Mouse (Mus musculus) lung, postnatal 14 days (tissue): Measurements from ENCODE around the gene Pkp3.

Source experiments
- DNase-seq: peaks from one replicate; pipeline ENCODE4 v3.0.0; 2021

Gene Pkp3

DNA sequence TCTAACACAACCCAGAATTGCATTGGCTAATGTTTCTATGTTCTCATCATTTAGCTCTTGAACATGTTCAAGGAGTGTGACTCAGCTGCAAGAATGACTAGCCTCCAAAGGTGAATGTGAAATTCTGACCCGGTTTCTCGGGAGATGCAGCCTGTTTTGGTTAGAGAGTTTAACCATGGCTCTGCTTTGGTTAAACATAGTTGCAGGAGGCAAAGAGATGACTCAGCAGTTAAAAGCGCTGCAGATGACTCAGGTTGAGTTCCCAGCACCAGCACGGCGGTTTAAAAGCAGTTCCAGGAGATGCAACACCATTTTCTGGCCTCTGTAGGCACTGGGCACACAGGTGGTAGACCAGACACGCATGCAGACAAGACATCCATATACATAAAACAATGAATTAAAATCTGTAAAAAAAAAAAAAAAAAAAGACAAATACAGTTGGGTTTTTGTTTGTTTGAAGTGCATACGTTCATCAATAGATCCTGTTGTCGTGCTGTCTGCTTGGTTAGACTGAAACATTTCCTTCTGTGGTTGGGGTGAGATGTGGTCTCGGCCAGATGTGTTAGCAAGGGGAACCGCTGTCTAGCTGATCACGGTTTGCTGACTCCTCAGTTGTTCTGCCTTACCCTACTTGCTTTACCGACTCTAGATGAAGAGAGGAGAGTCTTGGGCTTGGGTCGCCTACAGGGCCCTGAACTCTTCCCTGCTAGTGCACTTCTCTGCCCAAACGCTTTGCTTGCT, 19.2 kb upstream of the Pkp3 start:
- DNase-seq = no peak

- no peak for DNase-seq
These were observed 18.1 kb upstream of the Pkp3 start for GRCm38 (mm10) chr7:141059929-141060328.

DNA sequence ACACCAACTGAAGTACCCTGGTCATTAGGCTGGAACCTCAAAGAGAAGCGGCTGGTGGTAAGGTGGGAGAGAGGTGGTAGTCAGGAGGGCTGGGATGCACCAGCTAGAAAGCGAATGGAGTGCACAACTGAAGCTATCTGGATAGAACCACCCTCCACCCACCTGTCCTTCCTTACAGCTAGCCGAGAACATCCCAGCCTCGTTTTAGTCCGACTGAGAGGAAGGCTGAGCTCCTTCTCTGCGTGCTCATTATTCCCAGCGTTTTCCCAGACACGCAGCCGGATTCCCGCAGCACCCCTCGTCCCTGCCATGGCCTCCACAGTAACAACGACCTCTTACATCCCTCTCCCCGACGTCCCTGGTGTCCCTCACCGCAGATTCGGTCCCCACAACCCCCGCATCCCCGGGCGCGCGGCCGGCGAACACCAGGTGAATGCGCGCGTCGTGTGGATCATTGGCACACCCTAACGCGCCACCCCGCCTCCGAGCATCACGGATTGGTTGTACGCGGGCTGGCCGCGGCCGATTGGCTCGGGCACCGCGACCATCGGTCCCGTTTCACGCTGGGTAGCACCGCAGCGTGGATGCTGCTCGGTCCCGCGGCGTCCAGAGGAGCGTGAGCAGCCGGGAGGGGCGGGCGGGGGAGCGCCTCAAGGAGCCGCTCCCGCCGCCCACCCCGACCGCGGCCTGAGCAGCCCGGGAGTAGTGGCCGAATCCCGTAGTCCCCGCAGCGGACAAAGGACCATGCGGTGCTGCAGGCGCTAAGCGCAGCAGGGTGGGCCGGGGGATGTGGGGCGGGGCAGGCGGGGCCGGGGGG, 17.4 kb upstream of the Pkp3 start, which contains the start of gene B4galnt4:
Gene B4galnt4, plus strand, starts transcription at position 679 of the 817 bp plus-strand sequence.
- DNase-seq = peak; percentile 62

DNA sequence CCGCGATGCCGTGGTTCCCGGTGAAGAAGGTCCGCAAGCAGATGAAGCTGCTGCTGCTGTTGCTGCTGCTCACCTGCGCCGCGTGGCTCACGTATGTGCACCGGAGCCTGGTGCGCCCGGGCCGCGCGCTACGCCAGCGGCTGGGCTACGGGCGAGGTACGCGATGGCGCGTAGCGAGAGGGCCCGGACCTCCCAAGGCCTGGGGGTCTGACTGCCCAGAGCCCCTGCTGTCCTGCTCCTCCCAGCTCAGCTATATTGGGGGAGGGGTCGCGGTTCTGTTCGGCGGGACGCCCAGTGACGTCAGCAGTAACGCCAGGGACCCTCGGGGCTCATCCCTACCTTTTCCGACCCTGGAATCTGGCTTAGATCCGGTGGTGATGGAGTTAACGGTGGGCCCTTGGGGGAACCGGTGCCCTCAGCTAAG, 16.7 kb upstream of the Pkp3 start:
- DNase-seq = no peak

GRCm38 (mm10) chr7:141062525-141062924, 15.5 kb upstream of the Pkp3 start:
- DNase-seq = no peak

DNA sequence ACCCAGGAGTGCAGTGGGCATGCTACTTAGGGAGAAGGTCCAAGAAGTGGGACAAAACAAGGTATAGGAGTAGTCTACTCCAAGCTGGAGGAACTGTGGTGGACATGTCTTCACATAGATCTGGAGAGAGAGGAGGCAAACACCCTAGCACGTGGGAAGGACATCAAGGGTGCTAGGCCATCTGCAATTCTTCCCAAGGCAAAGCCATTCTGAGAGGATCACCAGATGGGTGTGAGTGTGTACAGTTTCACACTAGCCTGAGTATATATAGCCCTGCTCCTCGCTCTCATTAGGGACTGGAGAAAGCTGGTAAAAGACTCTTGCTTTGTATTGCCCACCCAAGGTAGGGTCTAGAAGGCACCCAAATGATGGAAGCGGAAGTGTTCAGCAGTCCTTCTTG, 14.7 kb upstream of the Pkp3 start:
- no peak for DNase-seq

DNA sequence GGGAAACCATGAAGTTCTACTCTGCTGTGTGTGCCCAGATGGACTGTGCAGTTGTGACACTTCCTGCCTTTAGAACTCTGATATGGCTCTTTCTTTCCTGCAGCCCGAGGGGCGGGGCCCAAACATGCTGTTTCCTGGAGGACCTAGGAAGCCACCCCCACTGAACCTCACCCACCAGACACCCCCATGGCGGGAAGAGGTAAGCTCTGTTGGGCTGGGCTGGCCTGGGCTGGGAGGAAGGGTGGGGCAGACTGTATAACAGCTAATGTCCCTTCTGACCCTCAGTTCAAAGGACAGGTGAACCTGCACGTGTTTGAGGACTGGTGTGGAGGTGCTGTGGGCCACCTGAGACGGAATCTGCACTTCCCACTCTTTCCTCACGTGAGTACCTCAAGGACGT, 13.8 kb upstream of the Pkp3 start:
- peak; percentile 19 for DNase-seq

DNA sequence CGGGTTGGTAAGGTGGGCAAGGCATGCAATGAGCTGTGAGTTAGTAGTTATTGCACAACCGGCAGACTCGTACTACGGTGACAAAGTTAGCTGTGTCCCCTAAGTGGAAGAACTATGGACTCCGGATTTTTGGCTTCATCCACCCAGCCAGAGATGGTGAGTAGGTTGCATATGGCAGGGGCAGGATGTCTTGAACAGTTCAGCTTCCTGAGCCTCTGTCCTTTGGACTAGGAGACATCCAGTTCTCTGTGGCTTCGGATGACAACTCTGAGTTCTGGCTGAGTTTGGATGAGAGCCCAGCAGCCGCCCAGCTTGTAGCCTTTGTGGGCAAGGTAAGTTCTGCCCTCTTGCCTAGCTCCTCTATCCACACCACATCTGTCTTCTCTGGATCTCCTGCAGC, 13.4 kb upstream of the Pkp3 start:
- DNase-seq = no peak

DNA sequence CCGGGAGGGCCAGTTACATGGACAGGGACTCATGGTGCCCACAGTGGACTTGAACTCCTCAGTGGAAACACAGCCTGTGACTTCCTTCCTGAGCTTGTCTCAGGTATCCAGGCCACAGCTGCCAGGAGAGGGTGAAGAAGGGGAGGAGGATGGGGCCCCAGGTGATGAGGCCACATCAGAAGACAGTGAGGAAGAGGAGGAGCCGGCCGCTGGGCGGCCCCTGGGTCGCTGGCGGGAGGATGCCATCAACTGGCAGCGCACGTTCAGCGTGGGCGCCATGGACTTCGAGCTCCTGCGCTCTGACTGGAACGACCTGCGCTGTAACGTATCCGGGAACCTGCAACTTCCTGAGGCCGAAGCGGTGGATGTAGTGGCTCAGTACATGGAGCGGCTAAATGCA, 9.7 kb upstream of the Pkp3 start:
- no peak for DNase-seq

GRCm38 (mm10) chr7:141070058-141070862, 7.8 kb upstream of the Pkp3 start:
- peak; percentile 87 for DNase-seq

DNA sequence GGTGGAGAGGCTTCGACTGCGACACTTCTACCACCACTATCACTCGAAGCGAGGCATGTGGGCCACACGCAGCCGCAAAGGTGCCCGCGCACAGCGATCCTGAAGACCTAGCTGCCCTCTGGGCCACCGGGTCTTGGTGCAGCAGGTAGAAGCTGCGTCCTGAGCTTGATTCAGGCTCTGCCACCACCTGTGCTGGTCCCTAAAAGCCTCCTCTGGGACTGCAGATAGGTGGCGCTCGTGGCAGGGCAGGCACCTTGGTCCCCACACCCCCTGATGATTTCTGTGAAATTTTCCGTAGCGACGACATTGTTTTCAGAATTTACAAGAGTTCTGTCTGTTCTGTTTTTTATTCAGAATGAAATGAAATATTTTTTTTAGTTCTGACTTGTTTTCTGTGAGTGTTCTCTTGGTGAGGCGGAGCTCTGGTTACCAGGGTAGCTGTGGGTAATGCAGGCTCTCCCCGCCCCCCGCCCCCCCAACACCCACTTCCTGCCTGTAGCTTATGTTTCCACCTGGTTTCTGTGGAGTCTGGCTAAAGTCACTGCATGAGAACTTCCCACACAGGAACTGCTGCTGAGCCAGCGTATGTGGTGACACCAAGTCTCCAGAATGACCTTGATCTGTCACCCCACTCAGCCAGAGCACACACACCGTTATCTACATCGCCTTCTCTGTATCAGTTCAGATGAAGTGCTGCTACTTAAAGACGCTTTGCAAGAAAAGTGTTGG, 5.8 kb upstream of the Pkp3 start:
- peak; percentile 43 for DNase-seq

DNA sequence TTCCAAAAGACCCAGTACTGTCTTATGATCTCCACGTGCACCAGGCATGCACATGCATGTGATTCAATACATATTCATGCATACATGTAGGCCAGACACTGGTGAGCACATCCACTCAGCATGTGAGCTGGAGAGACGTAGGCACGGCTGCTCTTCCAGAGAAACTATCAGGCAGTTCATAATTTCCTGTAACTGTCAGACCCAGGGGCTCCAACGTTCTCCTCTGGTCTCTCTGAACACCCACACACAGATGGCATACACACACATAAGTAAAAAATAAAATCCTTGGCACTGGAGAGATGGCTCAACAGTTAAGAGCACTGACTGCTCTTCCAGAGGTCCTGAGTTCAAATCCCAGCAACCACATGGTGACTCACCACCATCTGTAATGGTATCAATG, 4.2 kb upstream of the Pkp3 start:
- DNase-seq = no peak

GRCm38 (mm10) chr7:141078876-141079275, 858 bp downstream of the Pkp3 start:
- no peak for DNase-seq

- DNase-seq = peak; percentile 47
These were observed 1.7 kb downstream of the Pkp3 start for GRCm38 (mm10) chr7:141079481-141080449.

- peak; percentile 23 for DNase-seq
These were observed 9.9 kb downstream of the Pkp3 start for GRCm38 (mm10) chr7:141087894-141088293.

DNA sequence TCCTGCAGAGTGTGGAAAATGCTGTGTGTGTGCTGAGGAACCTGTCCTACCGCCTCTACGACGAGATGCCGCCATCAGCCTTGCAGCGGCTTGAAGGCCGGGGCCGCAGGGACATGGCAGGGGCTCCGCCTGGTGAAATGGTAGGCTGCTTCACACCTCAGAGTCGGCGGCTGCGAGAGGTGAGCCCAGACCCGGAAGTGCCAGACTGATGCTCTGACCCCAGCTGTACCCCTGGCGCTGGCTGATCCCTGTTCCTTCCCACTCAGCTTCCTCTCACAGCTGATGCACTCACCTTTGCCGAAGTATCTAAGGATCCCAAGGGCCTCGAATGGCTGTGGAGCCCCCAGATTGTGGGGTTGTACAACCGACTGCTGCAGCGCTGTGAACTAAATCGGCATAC, 10.5 kb downstream of the Pkp3 start:
- no peak for DNase-seq

GRCm38 (mm10) chr7:141090228-141090627, 12.2 kb downstream of the Pkp3 start:
- no peak for DNase-seq

GRCm38 (mm10) chr7:141092051-141092735, 14.2 kb downstream of the Pkp3 start:
- peak; percentile 89 for DNase-seq

DNA sequence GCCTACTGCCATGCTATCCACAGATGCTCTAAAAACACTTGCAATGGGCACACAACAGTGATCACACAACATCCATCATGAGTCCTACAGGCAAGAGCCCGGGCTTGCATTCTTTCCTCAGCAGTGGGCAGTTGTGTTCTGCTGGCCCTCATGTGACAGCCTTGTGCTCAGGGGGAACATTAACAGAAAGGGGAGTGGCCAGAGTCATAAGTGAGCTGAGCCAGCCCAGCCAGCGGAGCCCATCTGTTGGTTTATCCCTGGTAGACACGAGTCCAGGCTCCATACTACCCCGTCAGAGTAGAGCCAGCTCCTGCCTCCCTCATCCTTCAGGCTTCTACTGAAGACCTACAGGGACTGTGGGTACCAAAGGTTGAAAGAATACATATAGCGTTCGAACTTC, 15.9 kb downstream of the Pkp3 start:
- DNase-seq = no peak

DNA sequence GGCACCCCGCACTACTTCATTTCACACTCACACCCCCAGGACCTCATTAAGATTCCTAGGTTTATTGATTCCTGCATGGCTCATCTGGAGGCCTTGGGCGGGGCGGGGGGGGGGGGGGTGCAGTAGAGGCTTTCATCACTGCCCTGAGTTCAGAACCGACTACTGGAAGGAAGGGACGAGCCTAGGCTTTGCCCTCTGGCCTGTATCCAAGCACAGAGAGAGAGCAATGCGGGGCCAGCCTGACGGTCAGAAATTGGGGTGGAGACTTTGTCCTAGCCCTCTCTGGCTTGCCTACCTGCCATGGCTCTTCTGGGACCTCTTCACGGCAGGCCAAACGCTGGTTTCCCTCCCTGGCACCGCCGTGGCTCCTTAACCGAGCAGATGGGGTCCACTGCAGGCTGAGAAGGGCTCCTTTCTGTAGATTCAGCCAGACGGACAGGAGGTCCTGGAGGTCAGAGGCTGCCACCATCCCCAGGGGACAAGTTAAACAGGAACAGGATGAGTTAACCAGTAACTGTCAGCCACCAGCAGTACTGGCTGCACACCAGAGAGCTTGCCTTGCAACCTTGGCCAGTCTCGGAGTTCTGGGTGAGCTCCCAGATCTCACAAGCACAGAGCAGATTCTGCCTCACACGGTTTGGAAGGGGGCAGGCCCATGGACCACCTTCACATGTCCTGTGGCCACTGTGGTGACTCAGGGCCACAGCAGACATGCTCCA, 16.6 kb downstream of the Pkp3 start:
- no peak for DNase-seq
